Mouse (Mus musculus) hindbrain, postnatal 0 days (tissue): Measurements from ENCODE around the gene Socs7. TPM values are rescaled to one million over a fixed set of nuclear protein-coding genes. Genes with fewer than 3 reads are reported as not detected.
A peak's percentile ranks its signal among the peaks of the same experiment; 100 is the strongest.
"Not testable (repeated sequence)": the region's sequence is repeated elsewhere in the genome, so short reads cannot be mapped to it uniquely, and the experiment has no call there.

Experiments used
- ATAC-seq: fragments of 200-750 bp; cut with Nextera tagmentation; 2 replicates; pipeline ENCODE4 v1.8.0; 2017; ENCODE audit warnings: mild to moderate bottlenecking, moderate TSS enrichment, moderate library complexity
- DNase-seq: peaks from one replicate; pipeline ENCODE4 v3.0.0-alpha.2; 2015; ENCODE audit warnings: low spot score
- H3K27ac ChIP-seq: fragments of 300-500 bp; sonication (generic); 2 replicates; pipeline ENCODE4 v1.5.1; 2014; ENCODE audit warnings: mild to moderate bottlenecking
- H3K27me3 ChIP-seq: fragments of 300-500 bp; sonication (generic); 2 replicates; pipeline ENCODE4 v1.6.1; 2014; ENCODE audit warnings: low read length, mixed read lengths; ENCODE audit not compliant: insufficient read depth
- H3K36me3 ChIP-seq: fragments of 300-500 bp; sonication (generic); 2 replicates; pipeline ENCODE4 v1.6.1; 2014; ENCODE audit warnings: low read length, mixed read lengths; ENCODE audit not compliant: insufficient read depth
- H3K4me1 ChIP-seq: fragments of 300-500 bp; sonication (generic); 2 replicates; pipeline ENCODE4 v1.6.1; 2014; ENCODE audit warnings: antibody characterized with exemption, low read length, mixed read lengths; ENCODE audit not compliant: insufficient read depth
- H3K4me2 ChIP-seq: fragments of 300-500 bp; sonication (generic); 2 replicates; pipeline ENCODE4 v1.6.1; 2014; ENCODE audit warnings: low read depth, mild to moderate bottlenecking, low read length, moderate library complexity, mixed read lengths
- H3K4me3 ChIP-seq: fragments of 300-500 bp; sonication (generic); 2 replicates; pipeline ENCODE4 v1.5.1; 2014; ENCODE audit warnings: low read length
- H3K9ac ChIP-seq: fragments of 300-500 bp; sonication (generic); replicated peaks from 2 replicates; pipeline ENCODE4 v1.6.1; 2014; ENCODE audit warnings: mild to moderate bottlenecking, low read length, moderate library complexity, mixed read lengths
- H3K9me3 ChIP-seq: fragments of 300-500 bp; sonication (generic); 2 replicates; pipeline ENCODE4 v1.6.1; 2016; ENCODE audit warnings: low read length, mixed read lengths
- CTCF ChIP-seq: IDR thresholded peaks from 2 replicates; pipeline ENCODE4 v1.5.1; 2016; ENCODE audit warnings: antibody characterized with exemption, control low read depth, low read depth
- WGBS: fragments of 180-500 bp; shearing (Covaris S2); extraction: QIAGEN DNeasy Blood & Tissue Kit; methylation state at CpG from one replicate; pipeline ENCODE4 v1.1.7; 2014; 5-methylcytosine and 5-hydroxymethylcytosine counted together
- polyA plus RNA-seq: library from polyadenylated mRNA; unstranded; fragments of >200 nt; fragmentation: Nextera tagmentation; extraction: Ambion mirVana; gene quantifications from 2 replicates; pipeline ENCODE4 v1.2.1, GENCODE M21; 2015
- total RNA-seq: library from RNA; depleted of rRNA; stranded (reverse); fragments of >200 nt; gene quantifications from 2 replicates; pipeline ENCODE4 v1.2.3, GENCODE M21; 2014; rRNA removed

Socs7 gene
- total RNA-seq (49.5 and 59.0 TPM in 2 replicates), polyA plus RNA-seq (5.5 and 5.9 TPM in 2 replicates)

GRCm38 (mm10) chr11:97361948-97362648, at the start of gene Socs7:
TSS of gene Socs7 (plus strand) at chr11:97362551.
- no peaks in the 10 kb centered on the region for H3K36me3 ChIP-seq
- H3K27me3 ChIP-seq, result no peaks in the 10 kb centered on the region
- peaks cover 17% of the 10 kb centered on the region for H3K4me1 ChIP-seq
- H3K4me3 ChIP-seq, result peak within 1 kb of the TSS; percentile 97
- H3K27ac ChIP-seq, result peak within 1 kb of the TSS; percentile 92
- ATAC-seq (peak; percentile 98), DNase-seq (peak; percentile 98)
- peak within 1 kb of the TSS; percentile 98 for H3K9ac ChIP-seq
- peak within 1 kb of the TSS; percentile 94 for H3K4me2 ChIP-seq
- no peaks in the 10 kb centered on the region for H3K9me3 ChIP-seq
- WGBS, result 2% methylated on average over 31 of the region's 81 CpGs
- no peak for TF ChIP-seq CTCF

DNA sequence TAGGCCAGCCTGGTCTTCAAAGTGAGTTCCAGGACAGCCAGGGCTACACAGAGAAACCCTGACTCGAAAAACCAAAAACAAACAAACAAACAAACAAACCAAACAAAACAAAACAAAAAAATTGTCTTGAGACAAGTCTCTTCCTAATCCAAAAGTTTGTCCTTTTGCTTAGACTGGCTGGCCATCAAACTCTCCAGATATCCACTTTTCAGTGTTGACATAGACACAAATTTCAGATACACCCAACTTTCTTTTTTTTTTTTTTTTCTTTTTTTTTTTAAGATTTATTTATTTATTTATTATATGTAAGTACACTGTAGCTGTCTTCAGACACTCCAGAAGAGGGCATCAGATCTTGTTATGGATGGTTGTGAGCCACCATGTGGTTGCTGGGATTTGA, 49.5 kb upstream of the Socs7 start:
- H3K36me3 ChIP-seq, H3K27me3 ChIP-seq, H3K4me1 ChIP-seq, DNase-seq, H3K9me3 ChIP-seq, ATAC-seq, H3K4me2 ChIP-seq, H3K9ac ChIP-seq, H3K27ac ChIP-seq, H3K4me3 ChIP-seq: not testable (repeated sequence)
- WGBS, result 76% methylated on average over 1 of the region's 1 CpGs

- TF ChIP-seq CTCF, result peak; percentile 43
- no peaks in the 10 kb centered on the region for H3K9me3 ChIP-seq
- 94% methylated on average over 3 of the region's 3 CpGs for WGBS
- no peak overlapping the region for H3K9ac ChIP-seq
- H3K4me2 ChIP-seq, result no peak overlapping the region
- ATAC-seq (no peak), DNase-seq (no peak)
- no peak overlapping the region for H3K27ac ChIP-seq
- no peaks in the 10 kb centered on the region for H3K27me3 ChIP-seq
- H3K4me1 ChIP-seq, result peaks cover 2% of the 10 kb centered on the region
- no peaks in the 10 kb centered on the region for H3K36me3 ChIP-seq
- no peak overlapping the region for H3K4me3 ChIP-seq
These were observed 48.2 kb upstream of the Socs7 start for GRCm38 (mm10) chr11:97314110-97314509.

- WGBS, result 47% methylated on average over 8 of the region's 8 CpGs
- H3K27ac ChIP-seq, result peak overlapping the region; percentile 58; the same call in 1 of the 2 replicates
- TF ChIP-seq CTCF, result no peak
- no peaks in the 10 kb centered on the region for H3K9me3 ChIP-seq
- peaks cover 2% of the 10 kb centered on the region; the same call in 1 of the 2 replicates for H3K4me1 ChIP-seq
- no peaks in the 10 kb centered on the region for H3K27me3 ChIP-seq
- DNase-seq (no peak), ATAC-seq (no peak)
- no peaks in the 10 kb centered on the region for H3K36me3 ChIP-seq
- H3K9ac ChIP-seq, result peak overlapping the region; percentile 33; the same call in 1 of the 2 replicates
- peak overlapping the region; percentile 63 for H3K4me2 ChIP-seq
- H3K4me3 ChIP-seq, result peak overlapping the region; percentile 55
These were observed 47.4 kb upstream of the Socs7 start for GRCm38 (mm10) chr11:97314751-97315503.

DNA sequence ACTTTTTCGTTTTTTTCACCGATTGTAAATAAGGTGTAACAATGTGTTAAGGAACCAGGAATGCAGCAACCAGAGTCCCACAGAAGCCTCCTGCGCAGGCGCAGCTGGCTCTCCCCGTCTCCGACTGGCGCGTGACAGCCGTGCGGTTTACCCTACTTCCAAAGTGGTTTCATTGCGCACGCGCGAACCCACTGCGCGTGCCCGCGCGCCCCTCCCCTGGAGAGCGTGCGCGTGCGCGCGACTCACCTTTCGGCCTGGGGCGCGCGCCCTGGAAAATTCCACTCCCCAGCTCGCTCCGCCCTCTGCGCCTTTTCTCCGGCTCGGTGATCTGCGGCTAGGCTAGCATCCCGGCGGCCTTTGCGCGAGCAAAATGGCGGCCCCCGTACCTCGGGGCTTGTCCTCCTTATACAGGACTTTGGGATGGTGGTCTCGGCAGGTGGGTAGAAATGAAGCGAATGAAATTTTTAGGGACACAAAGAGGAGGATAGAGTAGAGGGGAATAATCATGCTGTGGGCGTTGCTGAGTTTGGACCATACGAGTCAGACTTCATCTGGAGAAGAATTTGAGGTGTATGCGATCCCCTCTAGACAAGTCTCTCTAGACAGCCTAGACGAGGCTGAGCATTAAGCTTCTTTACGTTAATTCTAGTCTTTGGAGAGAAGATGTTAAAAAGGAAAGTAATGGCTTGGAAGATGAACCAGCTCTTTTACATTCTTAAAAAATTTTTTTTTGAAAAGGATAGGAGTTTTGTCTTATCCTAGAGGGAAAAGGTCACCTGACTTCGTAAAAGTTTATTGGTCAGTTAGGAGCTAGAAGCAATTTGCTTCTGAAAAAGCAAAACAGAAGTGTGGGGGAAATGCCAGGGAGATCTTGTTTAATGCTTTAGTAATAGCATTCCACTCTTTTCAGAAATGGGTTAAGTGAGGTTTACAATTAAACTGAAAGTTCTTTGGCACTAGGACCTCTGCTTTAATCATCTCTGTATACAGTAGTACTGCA, 46.5 kb upstream of the Socs7 start, which contains the start of gene Mrpl45:
TSS of gene Mrpl45 (plus strand) at position 213 of the 1,000 bp plus-strand sequence.
- Histone ChIP-seq H3K9me3 (no peaks in the 10 kb centered on the region), H3K4me3 (peak within 1 kb of the TSS; percentile 55), H3K27ac (peak within 1 kb of the TSS; percentile 75; the same call in 1 of the 2 replicates), H3K4me2 (peak within 1 kb of the TSS; percentile 63), H3K9ac (peak within 1 kb of the TSS; percentile 53), H3K4me1 (peaks cover 2% of the 10 kb centered on the region; the same call in 1 of the 2 replicates), H3K27me3 (no peaks in the 10 kb centered on the region), H3K36me3 (no peaks in the 10 kb centered on the region)
- DNase-seq (peak; percentile 99), ATAC-seq (peak; percentile 97)
- 0 out of 2 replicates have a peak, but pooled peaks have one; percentile 1 for TF ChIP-seq CTCF
- under 1% methylated on average over 50 of the region's 50 CpGs for WGBS

DNA sequence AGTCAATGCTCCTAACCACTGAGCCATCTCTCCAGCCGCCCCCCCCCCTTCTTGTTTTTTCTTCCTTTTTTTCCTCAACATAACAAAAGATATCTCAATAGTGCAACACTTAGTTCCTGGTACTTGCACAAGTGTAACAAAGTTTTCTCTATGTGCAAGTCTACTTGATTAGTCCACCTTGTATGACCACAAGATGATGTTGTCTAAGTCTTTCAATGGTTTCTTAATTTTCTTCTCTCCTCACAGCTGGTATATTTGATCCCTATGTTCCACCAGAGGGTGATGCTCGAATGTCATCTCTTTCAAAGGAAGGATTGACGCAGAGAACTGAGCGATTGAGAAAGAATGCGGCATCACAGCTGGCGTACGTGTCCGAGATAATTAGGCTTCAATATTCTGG, 41.2 kb upstream of the Socs7 start:
- ATAC-seq (no peak), DNase-seq (no peak)
- no peak overlapping the region for H3K9ac ChIP-seq
- 95% methylated on average over 8 of the region's 8 CpGs for WGBS
- no peak for TF ChIP-seq CTCF
- H3K36me3 ChIP-seq, result peaks cover 20% of the 10 kb centered on the region
- no peak overlapping the region for H3K4me2 ChIP-seq
- H3K27me3 ChIP-seq, result no peaks in the 10 kb centered on the region
- H3K27ac ChIP-seq, result no peak overlapping the region
- no peak overlapping the region for H3K4me3 ChIP-seq
- peaks cover 1% of the 10 kb centered on the region; the same call in 1 of the 2 replicates for H3K4me1 ChIP-seq
- no peaks in the 10 kb centered on the region for H3K9me3 ChIP-seq

DNA sequence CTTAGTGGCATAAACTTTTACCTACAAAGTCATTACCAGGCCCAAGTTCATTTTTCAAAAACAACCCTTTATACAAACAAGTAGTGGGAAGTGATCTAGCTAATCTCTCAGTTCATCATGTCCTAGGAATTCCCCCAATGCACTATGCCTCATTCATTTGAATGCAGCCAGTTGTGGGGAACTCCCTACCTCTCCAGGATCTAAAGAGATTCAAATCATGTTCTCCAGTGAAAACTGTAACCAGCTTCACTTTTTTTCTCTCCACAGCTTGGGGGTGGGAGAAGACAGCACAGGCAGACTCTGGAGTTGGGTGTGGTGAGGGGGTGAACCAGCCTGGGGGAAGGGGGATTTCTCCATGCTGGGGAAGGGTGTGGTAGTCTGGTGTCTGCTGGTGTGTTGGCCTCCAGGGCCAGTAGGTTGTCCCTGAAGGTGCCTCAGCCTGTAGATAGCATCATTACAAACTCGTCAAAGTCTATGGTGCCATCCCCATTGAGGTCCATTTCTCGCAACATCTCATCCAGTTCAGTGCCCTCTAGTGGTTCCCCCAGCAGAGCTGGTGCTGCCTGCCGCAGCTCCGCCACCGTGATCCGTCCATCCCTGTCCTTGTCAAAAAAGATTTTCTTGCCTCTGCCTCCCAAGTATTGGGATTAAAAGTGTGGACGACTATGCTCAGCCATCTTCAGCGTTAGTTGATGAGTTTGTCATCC, 40.3 kb upstream of the Socs7 start:
- 81% methylated on average over 8 of the region's 8 CpGs for WGBS
- not testable (repeated sequence) for H3K4me1 ChIP-seq

More for the DNA sequence above, 40.3 kb upstream of the Socs7 start:
- not testable (repeated sequence) for DNase-seq, H3K27ac ChIP-seq, H3K4me2 ChIP-seq, H3K9me3 ChIP-seq, H3K27me3 ChIP-seq, ATAC-seq, H3K9ac ChIP-seq, H3K4me3 ChIP-seq
- H3K36me3 ChIP-seq, result peaks cover 27% of the 10 kb centered on the region
